Mouse (Mus musculus): Measurements from ENCODE around the gene 2310002L09Rik.
"Not testable (repeated sequence)": the region's sequence is repeated elsewhere in the genome, so short reads cannot be mapped to it uniquely, and the experiment has no call there.

2310002L09Rik gene

GRCm38 (mm10) chr4:73950375-73950896 lies at the start of gene 2310002L09Rik:
Gene 2310002L09Rik (minus strand): TSS chr4:73950846.
- DNase-seq (ENCODE audit: low read depth), result no peak

GRCm38 (mm10) chr4:73980454-73980853 lies 29.8 kb upstream of the 2310002L09Rik start:
- no peak for DNase-seq (ENCODE audit: low read depth)

GRCm38 (mm10) chr4:73920660-73921059 lies 30.0 kb downstream of the 2310002L09Rik start, which contains the start of gene Gm11756:
Gene Gm11756 (minus strand): TSS chr4:73920760.
- DNase-seq (ENCODE audit: low read depth), result not testable (repeated sequence)

GRCm38 (mm10) chr4:73905853-73906252 lies 44.8 kb downstream of the 2310002L09Rik start, which contains the start of gene Gm13871:
Gene Gm13871 (minus strand): TSS chr4:73905953.
- not testable (repeated sequence) for DNase-seq (ENCODE audit: low read depth)

- DNase-seq (ENCODE audit: low read depth), result not testable (repeated sequence)
Observed at GRCm38 (mm10) chr4:73891012-73891411, 59.6 kb downstream of the 2310002L09Rik start, which contains the start of gene Gm11757. Gene Gm11757 (minus strand): TSS chr4:73891112.

Measured in NIH3T3 (cell line).